Mouse (Mus musculus) forebrain, embryonic 16.5 days (tissue): Measurements from ENCODE around the gene Mroh3. TPM values are rescaled to one million over a fixed set of nuclear protein-coding genes. Genes with fewer than 3 reads are reported as not detected.

Experiments used
- ATAC-seq: fragments of 200-750 bp; cut with Nextera tagmentation; 2 replicates; pipeline ENCODE4 v1.8.0; 2017; ENCODE audit warnings: mild to moderate bottlenecking, moderate library complexity
- H3K27ac ChIP-seq: fragments of 300-500 bp; sonication (generic); 2 replicates; pipeline ENCODE4 v1.5.1; 2014; ENCODE audit warnings: low read length, control low read depth
- H3K27me3 ChIP-seq: fragments of 300-500 bp; sonication (generic); replicated peaks from 2 replicates; pipeline ENCODE4 v1.6.1; 2014; ENCODE audit warnings: low read length; ENCODE audit not compliant: control insufficient read depth, insufficient read depth
- H3K36me3 ChIP-seq: fragments of 300-500 bp; sonication (generic); 2 replicates; pipeline ENCODE4 v1.6.1; 2014; ENCODE audit not compliant: control insufficient read depth, insufficient read depth
- H3K4me1 ChIP-seq: fragments of 300-500 bp; sonication (generic); replicated peaks from 2 replicates; pipeline ENCODE4 v1.6.1; 2014; ENCODE audit warnings: low read length; ENCODE audit not compliant: control insufficient read depth, insufficient read depth
- H3K4me2 ChIP-seq: fragments of 300-500 bp; sonication (generic); 2 replicates; pipeline ENCODE4 v1.6.1; 2014; ENCODE audit warnings: mild to moderate bottlenecking, low read length, control low read depth
- H3K4me3 ChIP-seq: fragments of 300-500 bp; sonication (generic); replicated peaks from 2 replicates; pipeline ENCODE4 v1.5.1; 2014; ENCODE audit warnings: mild to moderate bottlenecking, low read length, control low read depth
- H3K9ac ChIP-seq: fragments of 300-500 bp; sonication (generic); replicated peaks from 2 replicates; pipeline ENCODE4 v1.6.1; 2014; ENCODE audit warnings: low read depth, low read length, control low read depth
- H3K9me3 ChIP-seq: fragments of 300-500 bp; sonication (generic); 2 replicates; pipeline ENCODE4 v1.6.1; 2016; ENCODE audit warnings: low read length; ENCODE audit not compliant: control insufficient read depth
- WGBS: fragments of 180-500 bp; shearing (Covaris S2); extraction: QIAGEN DNeasy Blood & Tissue Kit; methylation state at CpG from one replicate; pipeline ENCODE4 v1.1.7; 2014; 5-methylcytosine and 5-hydroxymethylcytosine counted together
- polyA plus RNA-seq: library from polyadenylated mRNA; unstranded; fragments of >200 nt; fragmentation: Nextera tagmentation; extraction: Ambion mirVana; gene quantifications from 2 replicates; pipeline ENCODE4 v1.2.1, GENCODE M21; 2015

Gene Mroh3
- polyA plus RNA-seq, 1 experiment from 2014 or later = 0.16 TPM

DNA sequence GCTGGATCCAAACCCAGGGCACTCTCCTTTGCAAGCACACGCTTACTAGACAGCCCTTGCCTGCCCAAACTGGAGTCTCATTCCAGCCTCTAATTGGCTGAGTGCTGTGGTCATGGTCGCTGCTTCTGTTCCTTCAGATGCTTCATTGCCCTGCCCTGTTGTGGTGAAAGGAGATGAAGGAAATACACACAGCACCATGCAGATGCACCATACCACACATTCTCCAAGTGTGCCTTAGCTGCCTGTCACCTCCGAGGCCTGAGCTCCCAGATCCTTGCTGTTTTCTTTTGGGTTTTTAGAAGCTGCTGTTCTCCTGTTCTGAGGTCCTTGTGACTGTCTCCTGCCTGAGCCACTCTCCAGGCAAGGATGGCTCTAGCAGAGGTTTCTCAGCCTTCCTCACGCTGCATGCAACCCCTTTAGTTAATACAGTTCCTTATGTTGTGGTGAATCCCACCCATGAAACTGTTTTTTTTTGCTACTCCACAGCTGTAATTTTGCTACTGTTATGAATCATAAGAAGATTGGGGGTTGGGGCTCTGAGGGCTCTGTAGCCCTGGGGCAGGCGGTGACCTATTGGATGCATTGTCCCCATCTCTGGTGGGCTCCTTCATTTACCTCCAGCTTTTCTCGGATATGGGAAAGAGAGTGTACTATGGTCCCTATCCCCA is 76.7 kb downstream of the Mroh3 start:
- no peak for ATAC-seq
- peaks cover 81% of the 10 kb centered on the region for H3K4me1 ChIP-seq
- no peaks in the 10 kb centered on the region for H3K9me3 ChIP-seq
- H3K4me2 ChIP-seq = peak overlapping the region; percentile 59
- H3K27me3 ChIP-seq = no peaks in the 10 kb centered on the region
- H3K27ac ChIP-seq = no peak overlapping the region
- peak overlapping the region; percentile 28; the same call in 1 of the 2 replicates for H3K9ac ChIP-seq
- H3K4me3 ChIP-seq = no peak overlapping the region
- H3K36me3 ChIP-seq = no peaks in the 10 kb centered on the region
- WGBS = 65% methylated on average over 6 of the region's 6 CpGs

DNA sequence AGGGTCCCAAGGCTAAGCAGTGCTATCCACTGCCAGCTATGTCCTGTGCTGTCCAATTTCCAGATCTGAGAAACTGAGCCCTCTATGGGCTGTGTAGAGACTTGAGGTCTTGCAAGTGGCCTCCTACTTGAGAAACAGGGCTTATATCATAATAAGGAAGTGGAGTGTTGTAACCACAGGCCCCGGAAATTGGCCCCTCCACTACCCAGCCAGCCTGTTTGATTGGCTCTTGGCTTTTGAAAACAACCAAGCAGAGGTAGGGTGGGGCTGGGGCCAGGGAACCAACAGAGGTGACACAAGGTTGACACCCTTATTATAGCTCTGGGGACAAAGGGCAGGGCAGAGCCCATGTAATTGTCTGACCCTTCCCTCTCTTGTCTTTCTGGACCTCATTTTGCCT is 77.6 kb downstream of the Mroh3 start:
- no peaks in the 10 kb centered on the region for H3K27me3 ChIP-seq
- no peak overlapping the region for H3K9ac ChIP-seq
- H3K36me3 ChIP-seq = no peaks in the 10 kb centered on the region
- peak overlapping the region; percentile 2; the same call in 1 of the 2 replicates for H3K4me3 ChIP-seq
- ATAC-seq = no peak
- H3K4me1 ChIP-seq = peaks cover 82% of the 10 kb centered on the region
- peak overlapping the region; percentile 59 for H3K4me2 ChIP-seq
- 63% methylated on average over 1 of the region's 1 CpGs for WGBS
- no peak overlapping the region for H3K27ac ChIP-seq
- H3K9me3 ChIP-seq = no peaks in the 10 kb centered on the region

DNA sequence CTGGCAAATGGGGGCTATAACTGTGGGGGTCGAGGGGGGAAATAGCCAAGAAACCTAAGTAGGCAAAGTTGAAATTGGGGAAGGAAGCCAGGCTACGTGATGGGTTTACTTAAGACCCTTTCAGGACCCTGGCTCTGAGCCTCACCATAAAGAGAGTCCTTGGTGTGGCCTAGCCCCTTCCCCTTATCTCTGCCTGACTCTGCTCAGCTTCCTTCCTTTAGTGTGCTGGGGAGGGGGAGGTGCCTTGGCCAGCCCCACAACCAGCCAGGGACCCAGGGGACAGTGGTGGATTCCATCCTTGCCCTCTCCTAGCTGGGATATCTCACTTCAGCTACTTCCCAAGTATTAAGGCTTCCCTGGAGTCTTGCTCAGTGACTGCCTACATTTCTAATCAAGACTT is 78.1 kb downstream of the Mroh3 start:
- Histone ChIP-seq H3K4me3 (peak overlapping the region; percentile 98), H3K27ac (no peak overlapping the region; the same call in 1 of the 2 replicates), H3K4me1 (peaks cover 80% of the 10 kb centered on the region), H3K9ac (peak overlapping the region; percentile 98; the same call in 1 of the 2 replicates), H3K9me3 (no peaks in the 10 kb centered on the region), H3K36me3 (no peaks in the 10 kb centered on the region), H3K4me2 (peak overlapping the region; percentile 59), H3K27me3 (no peaks in the 10 kb centered on the region)
- no peak for ATAC-seq
- 70% methylated on average over 2 of the region's 2 CpGs for WGBS

DNA sequence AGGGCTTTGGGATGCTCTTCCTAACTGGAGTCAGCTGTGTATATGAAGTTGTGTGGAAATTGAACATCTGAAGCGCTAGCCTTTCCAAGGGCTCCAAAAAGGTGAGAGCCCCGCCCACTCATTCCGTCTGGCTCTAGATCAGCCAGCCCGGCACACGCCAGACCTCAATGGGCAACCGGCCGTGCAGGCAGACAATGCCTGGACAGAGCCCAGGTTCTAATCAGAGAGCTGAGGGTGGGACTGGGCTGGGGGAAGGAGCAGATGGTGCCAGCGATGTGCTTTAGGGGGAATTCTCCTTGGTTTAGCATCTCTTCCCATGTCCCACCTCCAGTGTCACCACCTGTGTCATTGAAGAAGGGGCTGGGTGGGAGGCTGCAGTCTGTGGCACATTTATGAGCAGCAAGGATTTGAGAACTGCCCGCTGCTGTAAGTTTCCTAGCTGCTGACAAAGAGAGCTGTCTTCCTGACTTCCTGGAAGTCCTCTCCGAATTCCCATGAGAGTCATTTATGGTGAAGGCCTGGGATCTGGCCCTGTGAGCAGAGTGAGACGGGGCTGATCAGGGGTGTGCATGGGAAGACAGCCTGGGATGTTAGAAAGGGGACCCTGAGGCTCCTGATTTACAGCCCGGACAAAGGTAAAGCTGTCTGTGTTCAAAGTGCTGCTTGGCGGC is 78.9 kb downstream of the Mroh3 start:
- H3K27me3 ChIP-seq = no peaks in the 10 kb centered on the region
- H3K4me1 ChIP-seq = peaks cover 74% of the 10 kb centered on the region
- peak overlapping the region; percentile 59 for H3K4me2 ChIP-seq
- H3K9ac ChIP-seq = peak overlapping the region; percentile 98
- no peaks in the 10 kb centered on the region for H3K36me3 ChIP-seq
- peak overlapping the region; percentile 95 for H3K27ac ChIP-seq
- H3K4me3 ChIP-seq = peak overlapping the region; percentile 98
- H3K9me3 ChIP-seq = no peaks in the 10 kb centered on the region
- WGBS = 20% methylated on average over 13 of the region's 13 CpGs
- no peak for ATAC-seq

- 17% methylated on average over 10 of the region's 10 CpGs for WGBS
- Histone ChIP-seq H3K27ac (peak overlapping the region; percentile 95), H3K36me3 (no peaks in the 10 kb centered on the region), H3K27me3 (no peaks in the 10 kb centered on the region), H3K4me1 (peaks cover 67% of the 10 kb centered on the region), H3K4me3 (peak overlapping the region; percentile 98), H3K4me2 (peak overlapping the region; percentile 59), H3K9ac (peak overlapping the region; percentile 98), H3K9me3 (no peaks in the 10 kb centered on the region)
- ATAC-seq = peak; percentile 18
Observed at GRCm38 (mm10) chr1:136132386-136133201, 80.0 kb downstream of the Mroh3 start.

Other genes starting within 250 kb of the Mroh3 start
- gene Igfn1, start 206.5 kb downstream of the Mroh3 start, polyA plus RNA-seq = not detected in 2 replicates
- gene Tmem9, start 204.7 kb downstream of the Mroh3 start, polyA plus RNA-seq = 141 and 146 TPM in 2 replicates
- not detected in 2 replicates for gene Ascl5, start 162.0 kb downstream of the Mroh3 start, polyA plus RNA-seq
- 0.32 and 0.54 TPM in 2 replicates for gene Cacna1s, start 160.1 kb downstream of the Mroh3 start, polyA plus RNA-seq
- 78.3 and 80.5 TPM in 2 replicates for gene Kif21b, start 81.4 kb downstream of the Mroh3 start, polyA plus RNA-seq
- 4.2 and 5.2 TPM in 2 replicates for gene Inava, start 21.4 kb upstream of the Mroh3 start, polyA plus RNA-seq
- not detected in 2 replicates for gene Gpr25, start 48.0 kb upstream of the Mroh3 start, polyA plus RNA-seq
- gene Camsap2, start 133.3 kb upstream of the Mroh3 start, polyA plus RNA-seq = 30.8 and 32.0 TPM in 2 replicates
- 17.2 and 19.0 TPM in 2 replicates for gene Ddx59, start 202.4 kb upstream of the Mroh3 start, polyA plus RNA-seq